Comparison of ENCODE assay signal across 20 mouse cellular contexts in genomic region chr2:70835641-70836305, GRCm38 (mm10). TPM values are rescaled to one million over a fixed set of nuclear protein-coding genes. Genes with fewer than 3 reads are reported as not detected.
DNase-seq lines count a peak whose midpoint lies in the region; ATAC-seq and TF ChIP-seq lines count a peak whose summit lies in the region.
"Had no signal": no experiment of that assay in that cellular context is flagged by ENCODE, and none has a peak within 500 bp of the region (broad histone marks: within the 10 kb centered on the region; RNA-seq: fewer than 3 reads in every experiment).

No protein-coding gene starts in this region.

- no peak overlapping the region for H3K4me3 ChIP-seq in kidney, postnatal 0 days (replicated peaks; ENCODE audit: low read depth, low read length)
- H3K4me3 ChIP-seq in thymus, adult 2 months (ENCODE audit: control insufficient read depth, insufficient read depth, low read length) = no peak overlapping the region
- H3K4me3 ChIP-seq in gastrocnemius, adult 2 months = no peak overlapping the region
- H3K4me3 ChIP-seq: forebrain, embryonic 12.5 days; midbrain, embryonic 12.5 days; neural tube, embryonic 15.5 days had no signal

- no peaks in the 10 kb centered on the region for H3K27me3 ChIP-seq in kidney, postnatal 0 days (ENCODE audit: insufficient read depth, low read length)
- no peaks in the 10 kb centered on the region for H3K27me3 ChIP-seq in thymus, adult 2 months (ENCODE audit: control insufficient read depth, insufficient read depth, low read length)
- no peaks in the 10 kb centered on the region for H3K27me3 ChIP-seq in splenic B cell, adult 2 months (ENCODE audit: control insufficient read depth, insufficient read depth, low read length, poor library complexity, severe bottlenecking)
- H3K27me3 ChIP-seq: forebrain, embryonic 12.5 days; neural tube, embryonic 15.5 days had no signal

- H3K36me3 ChIP-seq in kidney, postnatal 0 days (ENCODE audit: insufficient read depth, low read length) = no peaks in the 10 kb centered on the region
- no peaks in the 10 kb centered on the region for H3K36me3 ChIP-seq in thymus, adult 2 months (ENCODE audit: control insufficient read depth, insufficient read depth, low read length)
- no peaks in the 10 kb centered on the region for H3K36me3 ChIP-seq in splenic B cell, adult 2 months (ENCODE audit: control insufficient read depth, insufficient read depth, low read length, poor library complexity, severe bottlenecking)
- H3K36me3 ChIP-seq: forebrain, embryonic 12.5 days; midbrain, embryonic 12.5 days; neural tube, embryonic 15.5 days had no signal

- H3K4me2 ChIP-seq in kidney, postnatal 0 days (ENCODE audit: low read length) = no peak overlapping the region
- H3K4me2 ChIP-seq: forebrain, embryonic 12.5 days; heart, embryonic 11.5 days; lung, embryonic 14.5 days; midbrain, embryonic 12.5 days; neural tube, embryonic 15.5 days had no signal

- TF ChIP-seq CTCF in kidney, postnatal 0 days (IDR thresholded peaks at IDR 0.05; ENCODE audit: low read depth) = no peak
- TF ChIP-seq CTCF in thymus, adult 2 months (IDR thresholded peaks at IDR 0.05; ENCODE audit: borderline replicate concordance, control insufficient read depth, extremely low read depth, insufficient read depth, low read length, poor library complexity) = no peak
- no peak for TF ChIP-seq CTCF in gastrocnemius, adult 2 months (IDR thresholded peaks at IDR 0.05)

- no peak for ATAC-seq in kidney, postnatal 0 days (replicated peaks; ENCODE audit: low FRiP score, low read depth)
- peak; percentile 71 for ATAC-seq in activated CD4-positive, CD25-positive, alpha-beta regulatory T cell, adult 4 months
- ATAC-seq: hindbrain, embryonic 16.5 days had no signal

- 62% methylated on average over 9 of the region's 9 CpGs for WGBS in kidney, postnatal 0 days
- WGBS in thymus, adult 2 months = 16% methylated on average over 9 of the region's 9 CpGs

- no peak overlapping the region for H3K27ac ChIP-seq in kidney, postnatal 0 days
- H3K27ac ChIP-seq in thymus, adult 2 months (ENCODE audit: control insufficient read depth, insufficient read depth, low read length) = peak overlapping the region; percentile 31; the same call in 1 of the 2 replicates
- no peak overlapping the region for H3K27ac ChIP-seq in gastrocnemius, adult 2 months
- H3K27ac ChIP-seq: forebrain, embryonic 12.5 days; midbrain, embryonic 12.5 days; neural tube, embryonic 15.5 days had no signal

- no peak for TF ChIP-seq POLR2A in thymus, adult 2 months (IDR thresholded peaks at IDR 0.05; ENCODE audit: control insufficient read depth, extremely low read depth, insufficient read depth, low read length, poor library complexity)

- intact Hi-C loops in gastrocnemius, adult 2 months (cut with DNase I) = no loop called here

- no peaks in the 10 kb centered on the region for H3K9me3 ChIP-seq in kidney, postnatal 0 days (replicated peaks; ENCODE audit: low read length)
- H3K9me3 ChIP-seq: forebrain, embryonic 12.5 days; midbrain, embryonic 12.5 days; neural tube, embryonic 15.5 days had no signal

- peak; percentile 37 for DNase-seq in kidney, postnatal 0 days (ENCODE audit: low spot score)
- no peak for DNase-seq in kidney, adult 8-10 months
- peak; percentile 35 for DNase-seq in thymus, adult 2 months
- DNase-seq in thymus, adult 18-20 months = no peak
- DNase-seq in splenic B cell, adult 2 months (ENCODE audit: low read depth, low spot score) = peak; percentile 26
- no peak for DNase-seq in gastrocnemius, adult 2 months
- no peak for DNase-seq in embryo, embryonic 11 days
- DNase-seq: adrenal gland, adult 8-10 months; cerebellum, postnatal 14 days; heart, postnatal 4 days; kidney, adult 9 months; lung, embryonic 14.5 days; lung, postnatal 4 days; retina, postnatal 1 day had no signal

- H3K9ac ChIP-seq in kidney, postnatal 0 days (ENCODE audit: low read depth, low read length) = no peak overlapping the region
- H3K9ac ChIP-seq: forebrain, embryonic 12.5 days; lung, embryonic 14.5 days; midbrain, embryonic 12.5 days; neural tube, embryonic 15.5 days had no signal

- no peaks in the 10 kb centered on the region for H3K4me1 ChIP-seq in kidney, postnatal 0 days (replicated peaks; ENCODE audit: insufficient read depth, low read length)
- peaks cover 27% of the 10 kb centered on the region for H3K4me1 ChIP-seq in thymus, adult 2 months (replicated peaks; ENCODE audit: control insufficient read depth, insufficient read depth, low read length)
- H3K4me1 ChIP-seq: neural tube, embryonic 15.5 days had no signal

RNA-seq across cellular contexts. Expression of gene Tlk1, which starts 10.2 kb away (rescaled TPM):
- polyA plus RNA-seq in kidney, postnatal 0 days (2015; fragmentation: Nextera tagmentation; extraction: Ambion mirVana) = 36.5 and 40.8 TPM in 2 replicates
- polyA plus RNA-seq in thymus, adult 2 months (2012; rRNA removed) = 24.6 and 25.4 TPM in 2 replicates
- polyA plus RNA-seq in activated CD4-positive, CD25-positive, alpha-beta regulatory T cell, adult 4 months (2017; shearing (Covaris generic)) = 10 to 100 TPM; 32.6 to 42.9 TPM
- 10 to 100 TPM; 39.1 to 46.5 TPM for total RNA-seq in gastrocnemius, adult 2 months (2021)

Comparison
In these comparisons a context has a peak if more than half of its experiments do, and no peak if none do; other contexts are left out.
1. DNase-seq: peak in kidney, postnatal 0 days (single experiment), thymus, adult 2 months (single experiment) and splenic B cell, adult 2 months (single experiment); none in kidney, adult 8-10 months (0 of 2), thymus, adult 18-20 months (0 of 2), gastrocnemius, adult 2 months (single experiment) and embryo, embryonic 11 days (single experiment).